Mouse (Mus musculus): Measurements from ENCODE around the gene Osbp2.
A peak's percentile ranks its signal among the peaks of the same experiment; 100 is the strongest.
"Not testable (repeated sequence)": the region's sequence is repeated elsewhere in the genome, so short reads cannot be mapped to it uniquely, and the experiment has no call there.

Gene Osbp2

DNA sequence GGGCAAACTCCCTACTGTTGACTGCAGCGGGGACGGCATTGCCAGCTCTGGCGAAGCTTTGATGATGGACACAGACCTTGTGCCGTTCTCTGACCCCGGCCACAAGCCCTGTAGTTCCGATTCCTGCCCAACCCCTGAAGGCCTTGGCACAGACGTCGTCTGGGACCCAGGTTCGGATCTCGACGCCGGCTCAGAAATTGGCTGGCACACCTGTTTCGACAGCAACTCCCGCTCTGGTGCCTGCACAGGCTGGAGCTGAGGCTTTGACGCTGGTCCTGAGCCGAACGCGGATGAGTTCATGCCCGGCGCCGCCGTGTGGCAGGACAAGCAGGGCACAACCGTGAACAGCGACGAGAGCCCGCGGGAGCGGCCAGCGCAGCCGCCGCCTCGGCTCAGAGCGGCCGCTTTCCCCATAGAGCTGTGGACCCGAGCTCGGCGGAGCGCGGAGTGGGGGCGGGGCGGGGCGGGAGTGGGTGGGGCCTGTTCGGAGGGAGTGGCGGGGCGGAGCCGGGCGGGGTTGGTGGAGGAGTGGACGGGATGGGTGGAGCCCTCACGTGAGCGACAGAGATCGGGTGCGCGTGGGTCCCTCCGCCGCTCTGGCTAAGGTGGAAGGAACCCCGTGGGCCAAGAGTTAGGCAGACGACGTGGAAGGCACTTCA lies at the start of gene Osbp2:
Gene Osbp2, minus strand, starts transcription at position 450 of the 659 bp plus-strand sequence.
- peak; percentile 70 to 82 for DNase-seq

GRCm38 (mm10) chr11:3912875-3913271 lies 49.2 kb upstream of the Osbp2 start:
- DNase-seq = peak; percentile 49 to 54

DNA sequence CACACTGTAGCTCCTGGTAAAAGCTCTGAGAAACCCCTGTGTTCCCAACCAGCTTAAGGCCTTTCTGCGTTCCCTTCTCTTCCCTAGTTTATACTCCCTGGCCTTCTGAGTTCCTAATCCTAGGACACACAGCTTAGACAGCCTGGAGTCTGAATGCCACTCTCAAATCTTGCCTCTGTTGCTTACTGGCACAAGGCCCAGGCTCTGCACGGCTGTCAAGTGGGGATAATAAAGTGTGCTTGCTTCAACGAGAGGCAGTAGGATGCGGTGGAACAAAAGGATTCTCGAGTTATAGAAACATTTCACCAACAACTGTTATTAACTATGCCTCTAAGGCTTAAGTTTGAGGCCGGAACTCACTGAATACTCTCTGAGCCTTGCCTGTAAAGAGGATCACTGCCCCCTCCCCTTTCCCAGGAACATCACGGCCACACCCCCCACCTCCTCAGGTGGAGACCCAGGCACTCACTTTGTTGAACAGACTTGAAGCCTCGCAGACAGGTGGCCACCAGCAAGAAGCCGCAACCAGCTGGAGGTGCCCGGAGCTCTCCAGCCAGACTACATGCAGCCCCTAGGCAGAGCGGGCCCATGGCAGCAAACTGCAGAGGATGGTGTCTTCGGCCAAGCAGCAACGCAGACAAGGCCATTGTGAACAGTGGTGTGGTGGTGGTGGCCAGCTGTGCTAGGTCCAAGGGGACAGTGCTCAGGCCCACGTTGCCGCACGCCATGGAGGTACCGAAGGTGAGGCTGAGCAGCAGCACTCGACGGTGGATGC lies 48.6 kb upstream of the Osbp2 start:
- peak; percentile 27 to 39 for DNase-seq

GRCm38 (mm10) chr11:3911440-3911839 lies 47.7 kb upstream of the Osbp2 start:
- DNase-seq = not testable (repeated sequence)

DNA sequence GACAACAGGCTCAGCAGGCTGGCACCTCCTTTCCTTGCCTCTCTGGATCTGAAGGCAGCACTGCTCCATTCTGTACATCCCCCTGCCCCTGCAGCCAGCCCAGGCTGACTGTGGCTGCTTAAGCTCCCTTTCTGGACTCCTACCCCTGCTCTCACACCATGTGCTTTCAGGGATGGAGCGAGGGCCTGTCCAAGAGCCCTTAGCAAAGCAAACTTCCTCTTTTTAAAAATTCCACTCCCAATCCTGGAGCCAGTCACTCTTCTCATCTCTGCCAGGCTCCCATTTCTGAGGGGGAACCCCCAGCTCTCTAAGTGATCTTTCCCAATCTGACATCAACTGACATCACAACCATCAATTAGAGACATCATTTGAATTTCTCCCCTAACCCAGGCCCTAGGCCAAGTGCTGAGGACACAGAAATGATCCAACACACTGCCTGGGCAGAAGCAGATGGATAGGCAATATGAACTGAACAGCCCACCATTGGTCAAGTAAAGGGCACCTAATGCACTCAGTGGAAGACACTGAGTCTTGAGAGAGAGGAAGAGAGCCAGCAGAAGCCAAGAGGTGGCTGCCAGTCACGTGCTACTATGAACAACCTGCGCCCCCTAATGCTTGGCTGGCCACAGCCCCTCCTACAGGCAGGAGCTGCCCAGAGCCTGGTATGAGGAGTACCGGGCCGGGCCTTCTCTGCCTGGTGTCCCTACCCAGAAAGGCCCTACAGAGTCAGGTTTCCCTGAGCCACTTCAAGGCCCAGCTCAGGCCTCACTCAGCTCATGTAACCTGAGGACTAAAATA lies 47.0 kb upstream of the Osbp2 start:
- DNase-seq = no peak

GRCm38 (mm10) chr11:3909236-3909635 lies 45.5 kb upstream of the Osbp2 start:
- DNase-seq = no peak

GRCm38 (mm10) chr11:3905446-3905845 lies 41.7 kb upstream of the Osbp2 start:
- no peak for DNase-seq

GRCm38 (mm10) chr11:3904673-3905072 lies 41.0 kb upstream of the Osbp2 start:
- no peak for DNase-seq

- peak; percentile 87 to 92 for DNase-seq
Observed at GRCm38 (mm10) chr11:3903046-3903445, 39.3 kb upstream of the Osbp2 start.

DNA sequence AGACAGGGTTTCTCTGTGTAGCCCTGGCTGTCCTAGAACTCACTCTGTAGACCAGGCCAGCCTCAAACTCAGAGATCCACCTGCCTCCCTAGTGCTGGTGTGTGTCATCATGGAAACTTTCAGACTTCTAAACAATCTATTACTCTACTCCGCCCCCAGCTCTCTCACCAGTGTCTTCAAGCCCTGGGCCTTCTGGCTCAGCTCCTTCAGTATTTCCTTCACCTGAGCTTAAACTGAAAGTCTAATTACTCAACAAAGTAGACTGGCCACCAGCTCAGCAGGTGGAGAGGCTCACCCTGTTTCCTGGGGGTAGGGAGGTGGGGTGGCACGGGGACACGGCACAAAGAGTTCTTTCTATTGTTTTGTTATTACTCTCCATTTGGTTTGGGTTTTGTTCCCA lies 38.8 kb upstream of the Osbp2 start:
- no peak for DNase-seq

- no peak for DNase-seq
Observed at GRCm38 (mm10) chr11:3900296-3900695, 36.6 kb upstream of the Osbp2 start.

DNA sequence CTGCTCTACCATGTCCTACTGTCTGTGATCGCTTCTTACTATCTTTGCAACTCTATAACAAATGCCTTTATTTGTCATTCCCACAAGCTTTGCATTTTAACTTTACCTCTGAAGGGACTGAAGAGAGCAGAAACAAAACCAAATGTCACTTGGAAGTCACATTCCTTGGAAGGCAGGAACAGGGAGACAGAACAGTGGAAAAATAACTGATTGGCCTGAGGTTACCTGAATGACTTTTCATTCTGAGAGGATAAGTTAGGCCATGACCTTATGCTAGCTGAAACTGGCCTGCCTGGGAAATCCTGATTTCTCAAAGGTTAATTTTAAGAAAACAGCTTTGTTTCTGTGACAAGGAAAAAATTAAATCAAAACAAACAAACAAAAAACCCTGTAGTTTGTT lies 32.2 kb upstream of the Osbp2 start:
- no peak for DNase-seq

DNA sequence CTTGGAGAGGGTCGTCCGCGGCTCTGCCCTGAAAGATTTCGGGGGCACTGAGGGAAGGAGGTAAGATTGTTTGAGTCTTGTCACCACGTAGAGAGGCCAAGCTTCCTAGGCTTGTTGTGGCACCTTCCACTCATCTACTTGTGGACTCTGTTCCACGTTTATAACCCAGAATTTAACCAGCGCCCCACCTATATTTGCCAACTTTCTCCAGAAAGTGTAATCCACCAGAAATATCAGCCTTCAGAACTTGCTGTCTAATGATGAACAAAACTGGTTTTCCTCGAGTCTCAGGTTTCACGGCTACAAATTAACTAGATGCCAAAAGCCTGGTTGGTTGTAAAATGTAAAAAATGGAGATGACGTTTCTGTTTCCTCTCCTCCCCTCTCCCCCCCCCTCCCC lies 31.8 kb upstream of the Osbp2 start:
- no peak for DNase-seq

- DNase-seq = peak; percentile 93 to 94
Observed at GRCm38 (mm10) chr11:3894406-3895281, 30.9 kb upstream of the Osbp2 start, which contains the start of the genes 4921536K21Rik and Dusp18. Gene 4921536K21Rik (minus strand): TSS chr11:3895098. Gene Dusp18 (plus strand): TSS chr11:3895240.

DNA sequence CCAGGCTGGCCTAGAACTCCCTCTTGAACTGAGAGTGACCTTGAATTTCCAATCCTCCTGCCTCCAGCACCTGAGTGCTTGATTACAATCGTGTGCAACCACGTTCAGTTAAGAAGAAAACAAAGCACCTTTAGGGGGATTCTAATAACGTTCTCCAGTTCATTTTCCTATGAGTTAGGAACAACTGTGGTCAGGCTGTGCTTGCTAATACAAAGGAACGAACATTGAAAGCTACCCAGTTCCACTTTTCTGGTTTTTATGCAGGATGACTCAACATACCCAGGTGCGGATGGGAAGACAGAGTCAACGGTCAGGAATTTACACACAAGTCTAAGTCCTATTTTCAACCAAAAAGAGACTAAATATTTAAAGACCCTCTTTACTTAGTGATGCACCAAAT lies 30.3 kb upstream of the Osbp2 start:
- no peak for DNase-seq

- DNase-seq = no peak
Observed at GRCm38 (mm10) chr11:3887331-3887730, 23.6 kb upstream of the Osbp2 start.

GRCm38 (mm10) chr11:3883711-3884110 lies 20.0 kb upstream of the Osbp2 start:
- DNase-seq = no peak

DNA sequence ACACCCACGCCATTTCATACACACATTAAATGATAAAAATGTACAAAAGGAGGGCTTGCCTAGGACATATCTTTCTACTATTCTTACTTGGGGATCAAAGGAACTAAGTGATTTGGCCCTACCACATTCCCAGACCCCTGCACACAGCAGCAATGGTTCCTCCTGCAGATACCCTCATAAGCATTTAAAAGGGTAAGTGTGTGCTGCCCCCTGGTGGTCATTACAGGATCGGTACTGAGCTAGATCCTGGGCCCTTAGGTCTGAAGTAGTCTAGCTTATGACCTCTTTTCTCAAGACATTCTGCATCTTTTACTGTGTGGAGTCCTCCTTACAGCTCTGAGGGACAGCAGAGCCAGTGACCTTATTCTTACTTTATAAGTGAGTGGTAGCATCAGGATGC lies 16.1 kb upstream of the Osbp2 start:
- DNase-seq = peak; percentile 42 to 67

- no peak for DNase-seq
Observed at GRCm38 (mm10) chr11:3878660-3879059, 15.0 kb upstream of the Osbp2 start.

DNA sequence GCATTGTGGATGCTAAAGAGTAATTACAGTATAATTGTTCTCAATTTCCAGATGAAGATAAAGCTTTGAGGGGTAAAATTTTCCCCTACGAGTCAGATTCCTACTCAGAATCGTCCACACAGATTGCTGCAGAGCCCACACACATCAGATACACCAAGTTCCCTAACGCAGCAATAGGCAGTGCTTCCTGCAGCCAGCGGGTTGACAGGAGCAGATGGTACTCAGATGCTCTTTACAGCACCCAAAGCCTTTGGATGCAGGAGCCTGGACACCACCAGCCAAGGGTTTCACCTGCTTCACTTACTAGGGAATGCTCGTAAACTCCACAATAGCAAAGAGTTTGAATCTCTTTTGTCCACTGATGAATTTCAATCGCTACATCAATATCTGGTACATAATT lies 12.7 kb upstream of the Osbp2 start:
- DNase-seq = no peak

DNA sequence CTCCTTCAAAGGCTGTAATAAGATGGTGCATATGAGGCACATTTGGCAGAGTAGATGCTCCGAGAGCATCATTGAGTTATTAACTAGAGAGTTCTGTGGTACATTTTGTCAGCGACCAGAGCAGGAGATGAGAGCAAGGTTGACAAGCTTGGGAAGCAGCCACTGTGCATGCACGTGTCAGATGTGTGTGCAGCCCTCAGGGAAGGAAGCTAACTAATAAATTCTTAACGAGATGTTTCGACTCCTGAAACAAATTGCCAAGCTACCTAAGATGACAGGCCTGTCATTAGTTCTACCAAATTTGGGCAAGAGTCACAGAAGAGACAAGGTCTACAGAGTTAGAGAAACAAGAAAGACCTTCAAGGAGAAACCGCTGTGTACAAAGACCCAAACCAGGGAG lies 640 bp upstream of the Osbp2 start:
- no peak for DNase-seq

GRCm38 (mm10) chr11:3862661-3863453 lies 846 bp downstream of the Osbp2 start:
- no peak for DNase-seq

All from lung, postnatal 4 days (tissue).